Mouse (Mus musculus) retina, postnatal 1 day (tissue): Measurements from ENCODE around the gene March7.

ENCODE experiments used
- DNase-seq: peaks from one replicate; pipeline ENCODE4 v3.0.0-alpha.2; 2012

Gene March7

GRCm38 (mm10) chr2:60216547-60217153 is 7.0 kb downstream of the March7 start:
- DNase-seq, result no peak

- no peak for DNase-seq
Observed at GRCm38 (mm10) chr2:60217620-60218019, 7.9 kb downstream of the March7 start.

- DNase-seq, result no peak
Observed at GRCm38 (mm10) chr2:60221236-60221635, 11.5 kb downstream of the March7 start.

GRCm38 (mm10) chr2:60221954-60222353 is 12.3 kb downstream of the March7 start:
- DNase-seq, result no peak

GRCm38 (mm10) chr2:60223489-60223888 is 13.8 kb downstream of the March7 start:
- no peak for DNase-seq

- DNase-seq, result no peak
Observed at GRCm38 (mm10) chr2:60228470-60228869, 18.8 kb downstream of the March7 start.

- no peak for DNase-seq
Observed at GRCm38 (mm10) chr2:60230361-60230760, 20.7 kb downstream of the March7 start.

- DNase-seq, result no peak
Observed at GRCm38 (mm10) chr2:60233147-60233546, 23.5 kb downstream of the March7 start.

GRCm38 (mm10) chr2:60234506-60234905 is 24.8 kb downstream of the March7 start:
- no peak for DNase-seq

- no peak for DNase-seq
Observed at GRCm38 (mm10) chr2:60252782-60253181, 43.1 kb downstream of the March7 start.

GRCm38 (mm10) chr2:60253506-60253905 is 43.8 kb downstream of the March7 start:
- DNase-seq, result no peak

GRCm38 (mm10) chr2:60256751-60257150 is 47.1 kb downstream of the March7 start:
- DNase-seq, result no peak

- DNase-seq, result no peak
Observed at GRCm38 (mm10) chr2:60259186-60259585, 49.5 kb downstream of the March7 start.

GRCm38 (mm10) chr2:60260621-60261350 is 51.1 kb downstream of the March7 start:
- DNase-seq, result no peak

GRCm38 (mm10) chr2:60267567-60267966 is 57.9 kb downstream of the March7 start:
- DNase-seq, result no peak

- no peak for DNase-seq
Observed at GRCm38 (mm10) chr2:60269856-60270479, 60.3 kb downstream of the March7 start.

GRCm38 (mm10) chr2:60278627-60279026 is 68.9 kb downstream of the March7 start:
- DNase-seq, result no peak

GRCm38 (mm10) chr2:60282625-60283024 is 72.9 kb downstream of the March7 start:
- no peak for DNase-seq

GRCm38 (mm10) chr2:60283208-60283750 is 73.6 kb downstream of the March7 start:
- DNase-seq, result no peak

GRCm38 (mm10) chr2:60283751-60284466 is 74.2 kb downstream of the March7 start:
- DNase-seq, result peak; percentile 77

- no peak for DNase-seq
Observed at GRCm38 (mm10) chr2:60284467-60284821, 74.8 kb downstream of the March7 start, which contains the start of gene Cd302. TSS of gene Cd302 (minus strand) at chr2:60284488.

- peak; percentile 21 for DNase-seq
Observed at GRCm38 (mm10) chr2:60285107-60285617, 75.5 kb downstream of the March7 start.

GRCm38 (mm10) chr2:60288606-60289005 is 78.9 kb downstream of the March7 start:
- DNase-seq, result no peak
